Mouse (Mus musculus): ENCODE measurements around the gene Auts2. TPM values are rescaled to one million over a fixed set of nuclear protein-coding genes. Genes with fewer than 3 reads are reported as not detected.

The Auts2 gene
- polyA plus RNA-seq, 1 experiment, result 9.6 TPM

GRCm38 (mm10) chr5:132408892-132409575, 134.1 kb downstream of the Auts2 start:
- Histone ChIP-seq H3K4me1 (ENCODE audit: control insufficient read depth, insufficient read depth, low read length) (no peaks in the 10 kb centered on the region), H3K4me3 (replicated peaks; ENCODE audit: extremely low read depth, low read depth, low read length) (no peak overlapping the region)
- TF ChIP-seq POLR2A (IDR thresholded peaks at IDR 0.05; ENCODE audit: borderline replicate concordance, extremely low read depth, low read depth, low read length) (no peak), CTCF (IDR thresholded peaks at IDR 0.05; ENCODE audit: insufficient read depth, low read length) (no peak)
- no peak for DNase-seq
- 75% methylated on average over 2 of the region's 2 CpGs for WGBS

GRCm38 (mm10) chr5:132400556-132400955, 142.6 kb downstream of the Auts2 start:
- TF ChIP-seq CTCF (IDR thresholded peaks at IDR 0.05; ENCODE audit: insufficient read depth, low read length) (no peak), POLR2A (IDR thresholded peaks at IDR 0.05; ENCODE audit: borderline replicate concordance, extremely low read depth, low read depth, low read length) (no peak)
- 56% methylated on average over 10 of the region's 10 CpGs for WGBS
- H3K4me1 ChIP-seq (ENCODE audit: control insufficient read depth, insufficient read depth, low read length), result no peaks in the 10 kb centered on the region
- no peak for DNase-seq
- H3K4me3 ChIP-seq (replicated peaks; ENCODE audit: extremely low read depth, low read depth, low read length), result no peak overlapping the region

GRCm38 (mm10) chr5:132399486-132399885, 143.7 kb downstream of the Auts2 start:
- Histone ChIP-seq H3K4me3 (replicated peaks; ENCODE audit: extremely low read depth, low read depth, low read length) (no peak overlapping the region), H3K4me1 (ENCODE audit: control insufficient read depth, insufficient read depth, low read length) (no peaks in the 10 kb centered on the region)
- WGBS, result 76% methylated on average over 4 of the region's 4 CpGs
- TF ChIP-seq CTCF (IDR thresholded peaks at IDR 0.05; ENCODE audit: insufficient read depth, low read length) (no peak), POLR2A (IDR thresholded peaks at IDR 0.05; ENCODE audit: borderline replicate concordance, extremely low read depth, low read depth, low read length) (no peak)
- DNase-seq, result no peak

GRCm38 (mm10) chr5:132395922-132396321, 147.2 kb downstream of the Auts2 start:
- H3K4me1 ChIP-seq (ENCODE audit: control insufficient read depth, insufficient read depth, low read length), result no peaks in the 10 kb centered on the region
- 85% methylated on average over 3 of the region's 3 CpGs for WGBS
- no peak for DNase-seq
- no peak overlapping the region for H3K4me3 ChIP-seq (replicated peaks; ENCODE audit: extremely low read depth, low read depth, low read length)
- no peak for TF ChIP-seq CTCF (IDR thresholded peaks at IDR 0.05; ENCODE audit: insufficient read depth, low read length)
- TF ChIP-seq POLR2A (IDR thresholded peaks at IDR 0.05; ENCODE audit: borderline replicate concordance, extremely low read depth, low read depth, low read length), result no peak

GRCm38 (mm10) chr5:132394800-132395575, 148.2 kb downstream of the Auts2 start:
- H3K4me1 ChIP-seq (ENCODE audit: control insufficient read depth, insufficient read depth, low read length), result no peaks in the 10 kb centered on the region
- WGBS, result 44% methylated on average over 6 of the region's 6 CpGs
- DNase-seq, result no peak
- TF ChIP-seq POLR2A (IDR thresholded peaks at IDR 0.05; ENCODE audit: borderline replicate concordance, extremely low read depth, low read depth, low read length), result no peak
- H3K4me3 ChIP-seq (replicated peaks; ENCODE audit: extremely low read depth, low read depth, low read length), result no peak overlapping the region

- 44% methylated on average over 14 of the region's 14 CpGs for WGBS
- TF ChIP-seq POLR2A (IDR thresholded peaks at IDR 0.05; ENCODE audit: borderline replicate concordance, extremely low read depth, low read depth, low read length) (no peak), CTCF (IDR thresholded peaks at IDR 0.05; ENCODE audit: insufficient read depth, low read length) (no peak)
- Histone ChIP-seq H3K4me1 (ENCODE audit: control insufficient read depth, insufficient read depth, low read length) (no peaks in the 10 kb centered on the region), H3K4me3 (replicated peaks; ENCODE audit: extremely low read depth, low read depth, low read length) (no peak overlapping the region)
- no peak for DNase-seq
These were observed 151.0 kb downstream of the Auts2 start for GRCm38 (mm10) chr5:132391831-132392763.

GRCm38 (mm10) chr5:132388746-132389145, 154.4 kb downstream of the Auts2 start:
- TF ChIP-seq POLR2A (IDR thresholded peaks at IDR 0.05; ENCODE audit: borderline replicate concordance, extremely low read depth, low read depth, low read length), result no peak
- no peak for TF ChIP-seq CTCF (IDR thresholded peaks at IDR 0.05; ENCODE audit: insufficient read depth, low read length)
- no peaks in the 10 kb centered on the region for H3K4me1 ChIP-seq (ENCODE audit: control insufficient read depth, insufficient read depth, low read length)
- no peak overlapping the region for H3K4me3 ChIP-seq (replicated peaks; ENCODE audit: extremely low read depth, low read depth, low read length)
- no peak for DNase-seq
- WGBS, result 78% methylated on average over 5 of the region's 5 CpGs

- TF ChIP-seq POLR2A (IDR thresholded peaks at IDR 0.05; ENCODE audit: borderline replicate concordance, extremely low read depth, low read depth, low read length) (no peak), CTCF (IDR thresholded peaks at IDR 0.05; ENCODE audit: insufficient read depth, low read length) (no peak)
- peaks cover 2% of the 10 kb centered on the region; the same call in 1 of the 2 replicates for H3K4me1 ChIP-seq (ENCODE audit: control insufficient read depth, insufficient read depth, low read length)
- no peak overlapping the region for H3K4me3 ChIP-seq (replicated peaks; ENCODE audit: extremely low read depth, low read depth, low read length)
- 62% methylated on average over 4 of the region's 4 CpGs for WGBS
- DNase-seq, result no peak
These were observed 157.8 kb downstream of the Auts2 start for GRCm38 (mm10) chr5:132385244-132385855.

GRCm38 (mm10) chr5:132380261-132380660, 162.9 kb downstream of the Auts2 start:
- DNase-seq, result no peak
- Histone ChIP-seq H3K4me1 (ENCODE audit: control insufficient read depth, insufficient read depth, low read length) (peaks cover 4% of the 10 kb centered on the region; the same call in 1 of the 2 replicates), H3K4me3 (replicated peaks; ENCODE audit: extremely low read depth, low read depth, low read length) (no peak overlapping the region)
- WGBS, result 51% methylated on average over 5 of the region's 5 CpGs
- TF ChIP-seq CTCF (IDR thresholded peaks at IDR 0.05; ENCODE audit: insufficient read depth, low read length) (no peak), POLR2A (IDR thresholded peaks at IDR 0.05; ENCODE audit: borderline replicate concordance, extremely low read depth, low read depth, low read length) (no peak)

Measured in lung, adult 2 months (tissue).